Mouse (Mus musculus) gastrocnemius, adult 18-20 months (tissue): Measurements from ENCODE around the gene Rps17. TPM values are rescaled to one million over a fixed set of nuclear protein-coding genes. Genes with fewer than 3 reads are reported as not detected.

Experiments
- DNase-seq: peaks from one replicate; pipeline ENCODE4 v3.0.0; 2021; ENCODE audit warnings: low spot score
- long read RNA-seq, 2 experiments: library from polyadenylated mRNA; stranded (forward); transcript quantifications; one replicate each; pipeline ENCODE4 v2.0.0; 2021
- total RNA-seq, 2 experiments: library from RNA; stranded (reverse); gene quantifications; 2 replicates each; pipeline ENCODE4 v1.2.3; 2021

Rps17 gene
- total RNA-seq, result 100 to 1,000 TPM; 798 to 844 TPM
- long read RNA-seq, experiment 1, transcript Rps17-201 (5 exons, 494 nt), result major isoform, 142 of 172 reads
- long read RNA-seq, experiment 1, transcript Rps17-203 (4 exons, 660 nt), result minor isoform, 26 of 172 reads
- long read RNA-seq, experiment 1, partial matches to known transcripts, result 1 of 172 reads
- long read RNA-seq, experiment 1, other reads (novel, unspliced or antisense), result 1 of 172 reads
- long read RNA-seq, experiment 2, transcript Rps17-201 (5 exons, 494 nt), result major isoform, 174 of 196 reads
- long read RNA-seq, experiment 2, transcript Rps17-203 (4 exons, 660 nt), result minor isoform, 19 of 196 reads
- long read RNA-seq, experiment 2, partial matches to known transcripts, result 1 of 196 reads
- long read RNA-seq, experiment 2, other reads (novel, unspliced or antisense), result 1 of 196 reads

DNA sequence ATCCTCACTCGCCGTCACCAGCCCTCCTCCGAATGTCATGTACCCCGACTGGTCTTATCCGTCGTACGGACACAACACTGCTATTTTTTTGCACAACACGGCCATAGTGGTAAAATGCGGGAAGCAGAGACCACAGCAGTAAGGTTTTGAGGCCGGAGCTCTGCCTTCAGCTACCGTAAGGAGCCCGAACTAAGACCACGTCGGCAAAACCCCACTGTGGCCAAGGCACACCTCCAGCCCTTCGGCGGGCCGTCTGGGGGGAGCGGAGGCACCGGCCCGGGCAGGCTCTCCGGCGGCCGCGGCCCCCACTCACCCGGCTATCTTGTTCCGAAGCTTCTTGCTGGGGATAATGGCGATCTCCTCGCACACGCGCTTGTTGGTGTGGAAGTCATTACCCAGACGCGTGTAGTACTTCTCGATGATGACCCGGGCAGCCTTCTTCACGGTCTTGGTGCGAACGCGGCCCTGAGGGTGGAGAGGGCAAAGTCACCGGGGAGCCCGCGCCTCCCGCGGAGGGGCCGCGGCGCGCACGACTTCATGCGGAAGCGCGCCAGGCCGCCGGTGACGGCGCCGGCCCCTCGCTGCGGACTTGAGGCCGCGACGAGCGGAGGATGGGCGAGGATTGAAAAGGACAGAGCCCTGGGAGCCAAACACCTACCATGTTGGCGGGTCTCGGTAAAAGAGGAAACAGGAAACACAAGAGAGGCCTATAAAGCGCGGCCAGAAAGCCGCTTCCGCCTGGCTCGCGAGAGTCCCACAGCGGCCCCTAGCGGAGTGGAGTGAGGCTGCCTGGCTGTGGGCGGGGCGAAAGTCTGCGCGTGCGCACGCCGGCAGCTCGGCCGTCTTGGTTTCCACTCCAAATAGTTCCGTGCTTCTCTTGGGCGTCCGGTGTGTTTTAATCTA is at the start of gene Rps17:
Gene Rps17 (minus strand): TSS at position 711 of the 903 bp plus-strand sequence.
- DNase-seq, result peak; percentile 97

DNA sequence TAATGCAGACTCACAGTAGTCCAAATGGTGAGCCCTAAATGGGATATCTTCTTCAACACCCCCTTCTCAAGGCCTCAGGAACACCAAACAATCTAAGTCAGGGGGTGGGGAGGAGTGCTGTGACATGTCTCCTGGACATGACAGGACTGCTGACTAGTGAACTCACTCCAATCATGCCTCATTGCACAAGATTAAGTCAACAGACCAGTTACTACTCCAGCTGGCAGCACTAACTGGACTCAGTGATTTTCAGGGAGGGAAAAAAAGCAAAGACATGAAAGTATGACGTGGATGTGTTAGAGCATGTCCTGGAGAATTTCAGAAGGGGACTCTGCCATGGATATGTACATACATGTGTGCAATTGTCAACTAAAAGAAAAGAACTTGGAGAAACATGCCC is 34.3 kb upstream of the Rps17 start:
- no peak for DNase-seq

GRCm38 (mm10) chr7:81372337-81372920 is 27.4 kb upstream of the Rps17 start:
- peak; percentile 77 for DNase-seq

DNA sequence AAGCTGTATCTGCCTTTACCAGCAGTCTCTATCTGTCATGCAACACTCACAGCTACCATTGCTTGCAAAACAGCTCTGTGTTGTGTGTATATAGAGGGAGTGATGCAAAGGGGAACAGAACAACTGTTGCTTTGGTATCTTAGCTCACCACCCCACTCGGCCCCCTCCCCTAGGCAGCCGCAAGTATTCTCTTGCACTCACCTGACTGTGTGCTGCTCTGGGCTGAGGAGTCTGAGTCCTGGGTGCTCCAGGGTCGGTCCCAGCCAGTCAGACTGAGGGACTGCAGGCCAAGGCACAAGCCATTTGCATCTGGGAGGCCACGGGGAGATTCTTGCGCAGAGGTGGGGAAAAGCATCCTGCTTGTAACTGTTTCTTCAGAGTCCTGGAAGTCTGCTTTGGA is 26.8 kb upstream of the Rps17 start:
- peak; percentile 15 for DNase-seq

DNA sequence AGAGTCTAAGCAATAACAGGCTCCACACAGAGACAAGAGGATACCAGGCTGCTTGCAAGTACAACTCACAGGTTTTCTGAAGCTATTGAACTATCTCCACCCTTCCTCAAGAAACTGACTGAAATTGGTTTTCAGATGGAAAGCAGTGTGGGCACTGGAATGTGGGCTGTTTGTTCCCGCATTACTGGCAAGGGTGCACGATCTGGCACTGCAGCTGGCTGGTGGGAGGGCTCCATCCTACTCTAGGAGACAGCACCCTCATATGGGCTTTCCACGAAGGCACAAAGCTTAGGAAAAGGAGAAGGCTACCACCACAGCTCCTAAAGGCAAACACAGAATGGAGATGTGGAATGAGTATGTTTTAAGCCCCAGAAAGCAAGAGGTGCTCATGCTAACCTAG is 24.7 kb upstream of the Rps17 start:
- no peak for DNase-seq

GRCm38 (mm10) chr7:81367946-81368345 is 22.9 kb upstream of the Rps17 start:
- peak; percentile 63 for DNase-seq

DNA sequence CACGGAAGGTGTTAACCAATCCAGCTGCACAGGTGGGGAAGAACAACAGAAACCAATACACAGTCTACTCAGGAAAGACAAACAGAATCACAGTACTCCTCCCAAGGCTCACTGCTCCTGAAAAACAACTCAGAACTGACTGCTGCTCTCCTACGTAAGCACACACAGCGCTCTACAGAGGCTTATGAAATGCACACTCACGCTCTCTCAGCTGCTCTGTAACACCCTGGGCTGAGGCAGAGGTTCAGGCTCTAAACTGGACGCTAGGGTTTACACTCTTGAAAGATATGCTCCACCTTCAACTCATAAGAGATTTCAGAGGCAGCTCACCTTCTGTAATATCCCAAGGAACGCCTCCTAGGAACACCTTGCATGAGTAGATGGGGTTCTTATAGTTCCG is 11.9 kb upstream of the Rps17 start:
- DNase-seq, result no peak

DNA sequence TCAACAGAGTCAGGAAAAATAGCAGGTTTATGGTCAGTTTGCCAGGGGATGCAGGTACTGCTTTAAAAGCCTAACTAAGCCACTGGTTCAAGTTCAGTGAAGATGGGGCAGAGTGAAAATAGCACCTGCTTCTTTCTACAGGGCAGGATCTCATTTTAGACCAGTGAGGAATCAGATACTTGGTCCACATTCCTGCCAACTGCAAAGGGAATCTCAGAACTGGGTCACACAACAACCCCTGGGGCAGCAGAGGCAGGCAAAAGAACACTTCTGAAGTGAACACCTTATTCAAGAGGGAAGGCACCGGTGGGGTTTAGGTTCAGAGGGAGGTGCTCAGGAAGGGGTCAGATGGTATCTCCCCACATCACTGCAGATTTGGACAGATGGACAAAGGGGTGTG is 11.3 kb upstream of the Rps17 start:
- peak; percentile 66 for DNase-seq

- DNase-seq, result no peak
These were observed 10.7 kb upstream of the Rps17 start for GRCm38 (mm10) chr7:81355746-81356145.

- DNase-seq, result no peak
These were observed 6.8 kb upstream of the Rps17 start for GRCm38 (mm10) chr7:81351826-81352225.

GRCm38 (mm10) chr7:81348206-81348605 is 3.2 kb upstream of the Rps17 start:
- no peak for DNase-seq

DNA sequence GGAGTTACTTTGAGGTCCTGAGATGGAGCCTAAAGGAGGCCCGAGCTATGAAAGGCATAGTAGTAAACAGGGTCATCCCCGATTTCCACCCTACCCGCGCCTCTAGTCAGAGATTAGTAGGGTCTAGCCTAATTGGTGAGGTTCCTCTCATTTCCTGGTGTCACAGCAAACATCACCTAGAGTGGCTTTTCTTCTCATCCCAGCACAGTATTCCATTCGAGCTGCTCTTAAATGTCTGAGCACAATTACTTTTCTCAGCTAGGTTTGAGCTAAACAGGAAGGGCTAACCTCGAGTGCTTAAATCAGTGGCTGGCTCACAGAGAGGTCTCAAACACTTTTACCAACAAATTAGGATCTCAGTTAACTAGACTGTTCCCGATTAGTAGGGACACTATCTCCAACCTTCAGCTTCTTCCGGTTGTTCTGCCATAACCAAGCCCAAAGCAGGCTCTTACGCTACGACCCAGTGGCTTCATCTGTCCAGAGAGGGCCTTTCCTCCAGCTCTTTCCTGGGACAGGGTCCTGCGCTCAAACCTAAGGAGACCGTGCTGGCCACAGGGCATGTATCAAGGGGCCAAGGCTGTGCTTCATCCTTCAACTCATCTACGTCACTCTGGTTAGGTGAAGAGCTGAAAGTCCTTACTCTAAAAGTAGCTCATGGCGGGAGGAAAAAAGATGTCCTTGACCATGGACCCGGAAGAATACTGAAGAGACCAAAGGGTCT is 555 bp upstream of the Rps17 start:
- DNase-seq, result no peak

- no peak for DNase-seq
These were observed 1.2 kb downstream of the Rps17 start for GRCm38 (mm10) chr7:81343831-81344230.

DNA sequence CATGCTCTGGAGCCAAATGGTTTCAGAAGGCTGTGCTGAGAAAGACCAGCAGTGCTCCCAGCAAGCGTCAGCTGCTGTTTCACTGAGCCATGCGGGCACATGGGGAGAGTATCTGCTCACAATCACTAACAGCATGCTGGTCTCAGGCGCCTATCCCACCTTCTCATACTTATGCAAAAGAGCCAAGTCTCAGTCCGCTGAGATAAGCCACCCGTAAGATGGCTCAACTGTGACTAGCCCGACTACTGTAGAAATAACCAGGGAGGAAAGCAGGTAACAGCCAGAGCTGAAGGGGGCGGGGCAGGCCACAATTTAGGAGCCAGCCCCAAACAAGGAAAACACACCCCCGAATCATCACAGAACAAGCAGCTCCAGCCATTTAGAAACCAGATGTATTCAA is 1.7 kb downstream of the Rps17 start:
- DNase-seq, result no peak

- no peak for DNase-seq
These were observed 2.5 kb downstream of the Rps17 start for GRCm38 (mm10) chr7:81342356-81343094.

GRCm38 (mm10) chr7:81341563-81341962 is 3.5 kb downstream of the Rps17 start:
- no peak for DNase-seq

- DNase-seq, result no peak
These were observed 5.3 kb downstream of the Rps17 start for GRCm38 (mm10) chr7:81339783-81340182.

DNA sequence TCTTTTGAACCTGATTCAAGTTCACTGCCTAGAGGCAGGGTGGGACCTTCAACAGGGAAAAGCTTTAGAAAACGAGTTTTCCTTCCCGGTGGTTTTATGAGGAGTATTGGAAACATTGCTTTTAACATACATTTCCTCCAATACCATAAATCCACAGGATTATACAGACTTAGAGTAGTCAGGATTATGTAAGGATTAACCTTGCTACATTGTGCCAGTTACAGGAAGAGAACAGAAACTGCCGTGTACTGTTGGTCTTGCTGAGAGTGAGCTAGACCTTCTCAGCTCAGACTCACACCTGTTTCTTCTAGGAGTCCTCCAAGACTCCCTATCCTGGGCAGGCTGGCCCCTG is 6.6 kb downstream of the Rps17 start:
- no peak for DNase-seq

GRCm38 (mm10) chr7:81337785-81338521 is 7.1 kb downstream of the Rps17 start:
- DNase-seq, result no peak

- peak; percentile 52 for DNase-seq
These were observed 8.6 kb downstream of the Rps17 start for GRCm38 (mm10) chr7:81336432-81336786.
